Mouse (Mus musculus): Measurements from ENCODE around the gene Pou6f2. TPM values are rescaled to one million over a fixed set of nuclear protein-coding genes. Genes with fewer than 3 reads are reported as not detected.

Pou6f2 gene
- polyA plus RNA-seq, 1 experiment from 2014 or later, result 25.3 TPM

DNA sequence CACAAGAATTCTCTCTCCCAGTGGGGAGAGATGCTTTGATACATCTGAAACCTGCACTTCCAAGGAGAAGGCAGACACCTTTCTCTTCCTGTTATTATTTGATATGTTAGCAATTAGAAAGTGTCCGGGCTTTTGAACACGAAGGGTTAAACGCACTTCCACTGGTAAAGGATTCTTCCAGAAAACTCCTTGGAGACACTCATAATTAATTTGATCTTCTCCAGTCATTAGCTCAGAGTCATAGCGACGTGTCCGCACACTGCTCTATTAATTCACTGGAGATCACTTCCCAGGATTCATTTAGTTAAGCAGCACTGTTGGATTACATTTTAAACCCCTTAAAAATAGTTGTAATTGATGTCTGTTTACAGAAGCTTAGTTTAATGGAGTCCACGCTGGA, 88.5 kb downstream of the Pou6f2 start:
- H3K4me1 ChIP-seq (replicated peaks), result peaks cover 21% of the 10 kb centered on the region
- H3K9me3 ChIP-seq, result no peaks in the 10 kb centered on the region
- no peak overlapping the region for H3K4me3 ChIP-seq (replicated peaks)
- WGBS, result 40% methylated on average over 7 of the region's 7 CpGs
- ATAC-seq, result peak; percentile 66
- no peak overlapping the region for H3K9ac ChIP-seq (replicated peaks)
- no peak overlapping the region for H3K4me2 ChIP-seq (replicated peaks)
- no peaks in the 10 kb centered on the region for H3K27me3 ChIP-seq
- no peaks in the 10 kb centered on the region for H3K36me3 ChIP-seq
- H3K27ac ChIP-seq, result peak overlapping the region; percentile 27; the same call in 1 of the 2 replicates

DNA sequence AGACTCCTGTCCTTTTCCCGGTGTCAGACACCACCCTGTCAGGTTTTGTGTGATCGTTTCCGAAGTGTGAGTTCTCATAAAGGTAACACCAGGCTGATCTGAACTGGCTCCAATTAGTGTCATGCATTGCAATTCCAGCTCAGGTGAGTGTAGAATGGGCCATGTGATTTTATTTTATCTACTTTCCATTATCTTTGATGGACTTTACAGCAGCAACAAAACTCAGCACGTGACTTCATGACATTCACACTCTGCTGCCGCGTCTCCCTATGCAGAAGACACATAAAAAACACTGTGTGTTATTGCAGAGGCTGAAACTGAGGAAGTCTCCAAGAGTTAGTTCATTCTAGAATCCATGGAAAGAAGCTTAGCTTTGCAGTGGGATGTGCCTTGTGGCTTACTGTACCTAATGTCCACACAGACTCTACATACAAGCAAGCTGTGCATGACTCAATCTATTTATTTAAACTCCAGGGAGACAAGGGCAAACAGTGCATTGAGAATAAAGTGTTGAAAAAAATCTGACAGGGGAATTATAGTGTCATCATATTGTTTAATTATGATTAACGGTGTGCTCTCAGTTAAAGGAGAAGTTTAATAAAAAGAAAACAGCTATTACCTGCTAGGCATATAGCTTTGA, 90.9 kb downstream of the Pou6f2 start:
- no peak overlapping the region for H3K27ac ChIP-seq
- no peak overlapping the region for H3K4me3 ChIP-seq (replicated peaks)
- no peaks in the 10 kb centered on the region for H3K9me3 ChIP-seq
- no peaks in the 10 kb centered on the region for H3K27me3 ChIP-seq
- no peak for ATAC-seq
- H3K4me1 ChIP-seq (replicated peaks), result peaks cover 16% of the 10 kb centered on the region
- H3K9ac ChIP-seq (replicated peaks), result no peak overlapping the region
- H3K36me3 ChIP-seq, result no peaks in the 10 kb centered on the region
- H3K4me2 ChIP-seq (replicated peaks), result no peak overlapping the region
- 84% methylated on average over 7 of the region's 7 CpGs for WGBS

DNA sequence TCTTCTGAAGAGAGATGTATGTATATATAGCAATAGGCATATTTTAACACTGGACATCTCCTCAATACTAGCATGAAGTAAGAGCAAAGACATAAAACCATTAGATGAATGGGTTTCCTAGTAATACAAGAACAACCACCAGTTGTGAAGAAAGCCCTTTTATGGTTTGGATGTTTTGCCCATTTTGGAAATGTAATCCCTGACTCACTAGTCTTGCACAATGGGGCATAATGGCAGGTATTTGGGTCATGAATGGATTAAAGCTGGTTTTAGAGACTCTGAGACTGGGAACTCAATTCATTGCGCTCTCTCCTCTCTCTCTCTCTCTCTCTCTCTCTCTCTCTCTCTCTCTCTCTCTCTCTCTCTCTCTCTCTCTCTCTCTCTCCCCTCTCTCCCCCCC, 97.5 kb downstream of the Pou6f2 start:
- no peaks in the 10 kb centered on the region for H3K36me3 ChIP-seq
- no peak overlapping the region for H3K4me2 ChIP-seq (replicated peaks)
- no peak overlapping the region for H3K27ac ChIP-seq
- no peak for ATAC-seq
- H3K9me3 ChIP-seq, result no peaks in the 10 kb centered on the region
- H3K27me3 ChIP-seq, result no peaks in the 10 kb centered on the region
- H3K9ac ChIP-seq (replicated peaks), result no peak overlapping the region
- no peaks in the 10 kb centered on the region for H3K4me1 ChIP-seq (replicated peaks)
- 90% methylated on average over 1 of the region's 1 CpGs for WGBS
- H3K4me3 ChIP-seq (replicated peaks), result no peak overlapping the region

DNA sequence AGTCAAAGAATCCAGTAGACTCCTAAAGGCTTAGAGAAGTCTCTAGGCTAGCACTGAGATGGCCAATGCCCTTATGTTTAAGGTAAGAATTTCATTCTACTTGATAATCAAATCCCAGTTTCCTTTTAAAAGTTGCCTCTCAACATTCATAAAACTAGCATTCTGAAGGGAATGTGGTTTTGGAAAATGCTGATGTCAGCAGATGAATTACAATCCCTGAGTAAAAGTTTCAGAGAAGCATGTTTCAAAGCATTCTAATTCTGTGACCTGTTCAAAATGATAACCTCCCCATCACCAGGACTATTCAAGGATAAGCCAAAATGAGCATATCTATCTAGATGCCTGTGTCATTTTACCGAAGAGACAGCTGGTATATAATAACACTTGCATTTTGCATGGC, 104.0 kb downstream of the Pou6f2 start:
- Histone ChIP-seq H3K36me3 (no peaks in the 10 kb centered on the region), H3K9ac (replicated peaks) (no peak overlapping the region), H3K4me2 (replicated peaks) (no peak overlapping the region), H3K27ac (no peak overlapping the region), H3K9me3 (no peaks in the 10 kb centered on the region), H3K4me1 (replicated peaks) (no peaks in the 10 kb centered on the region), H3K27me3 (no peaks in the 10 kb centered on the region), H3K4me3 (replicated peaks) (no peak overlapping the region)
- no peak for ATAC-seq
- WGBS, result 85% methylated on average over 1 of the region's 1 CpGs

DNA sequence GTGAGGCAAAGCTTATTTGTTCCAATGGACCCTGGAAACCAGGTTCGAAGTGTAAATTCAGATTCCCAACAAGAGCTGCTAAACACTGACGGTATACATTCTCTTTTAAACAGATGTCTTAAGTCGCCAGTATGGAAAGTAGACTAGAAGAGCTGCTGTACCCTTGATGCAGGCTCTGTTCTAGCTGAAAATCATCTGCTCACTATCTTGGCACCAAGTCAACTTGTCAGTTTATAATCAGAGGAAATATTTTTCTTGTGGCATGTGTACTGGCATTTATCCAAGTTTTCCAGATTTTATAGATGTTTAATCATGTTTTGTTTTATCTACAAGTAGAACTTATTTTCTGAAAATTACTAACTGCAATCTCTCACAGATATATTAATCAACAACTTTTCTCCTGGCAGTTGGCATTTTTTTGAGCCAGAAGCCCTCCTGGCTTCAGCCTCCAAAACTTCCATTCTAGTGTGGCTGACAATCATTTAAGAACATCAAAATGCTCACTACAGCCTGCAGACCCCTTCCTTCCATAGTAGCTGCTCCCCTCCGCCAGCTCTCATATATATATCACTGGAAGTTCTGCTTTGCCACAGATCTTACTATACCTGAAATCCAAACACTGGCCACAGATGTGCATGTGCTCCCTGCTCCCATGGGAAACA, 107.1 kb downstream of the Pou6f2 start:
- Histone ChIP-seq H3K4me1 (replicated peaks) (no peaks in the 10 kb centered on the region), H3K9me3 (no peaks in the 10 kb centered on the region), H3K4me3 (replicated peaks) (no peak overlapping the region), H3K36me3 (no peaks in the 10 kb centered on the region), H3K27ac (no peak overlapping the region), H3K27me3 (no peaks in the 10 kb centered on the region), H3K9ac (replicated peaks) (no peak overlapping the region), H3K4me2 (replicated peaks) (no peak overlapping the region)
- ATAC-seq, result no peak
- 94% methylated on average over 4 of the region's 4 CpGs for whole genome bisulfite sequencing

DNA sequence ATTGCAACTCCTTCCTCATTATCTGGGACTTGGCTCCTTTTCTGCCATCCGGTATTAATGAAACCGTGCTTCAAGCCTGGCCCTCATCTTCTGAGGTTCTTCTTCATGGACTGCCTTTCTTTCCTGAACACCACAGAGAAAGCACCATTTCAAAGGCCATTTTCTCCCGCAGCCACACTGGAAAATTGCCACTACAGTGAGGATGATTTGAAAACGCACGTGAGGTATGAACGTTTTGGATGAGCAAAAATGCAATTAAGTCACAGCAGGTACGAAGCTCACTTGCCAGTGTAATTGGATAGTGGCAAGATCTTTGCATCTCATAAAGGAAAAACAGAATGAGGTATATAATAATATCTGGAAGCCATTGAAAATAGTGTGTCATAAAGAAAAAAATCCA, 110.0 kb downstream of the Pou6f2 start:
- no peak for ATAC-seq

DNA sequence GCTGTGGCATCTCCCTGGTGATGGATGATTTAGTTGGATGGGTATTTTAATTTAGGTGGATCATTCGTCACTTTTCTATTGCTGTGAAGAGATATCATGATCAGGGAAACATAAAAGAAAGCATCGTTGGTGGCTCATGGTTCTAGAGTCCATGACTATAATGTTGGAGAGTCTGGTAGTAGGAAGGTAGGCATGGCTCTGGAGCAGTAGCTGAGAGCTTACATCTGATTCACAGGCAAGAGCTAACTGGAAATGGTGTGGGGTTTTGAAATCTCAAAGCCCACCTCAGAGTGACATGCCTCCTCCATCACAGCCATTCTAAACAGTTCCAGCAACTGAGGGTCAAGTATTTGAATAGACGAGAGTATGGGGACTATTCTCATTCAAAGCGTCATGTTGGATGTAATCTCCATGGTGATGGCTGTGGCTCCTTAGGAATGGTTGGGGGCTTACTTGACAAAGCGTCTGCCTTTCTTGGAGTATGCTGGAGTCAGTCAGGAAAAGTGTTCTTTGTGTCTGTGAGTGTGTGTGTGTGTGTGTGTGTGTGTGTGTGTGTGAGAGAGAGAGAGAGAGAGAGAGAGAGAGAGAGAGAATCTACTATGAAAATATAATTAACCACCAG, 115.0 kb downstream of the Pou6f2 start:
- no peak overlapping the region for H3K4me3 ChIP-seq (replicated peaks)
- no peak overlapping the region for H3K27ac ChIP-seq
- no peak overlapping the region for H3K9ac ChIP-seq (replicated peaks)
- 22% methylated on average over 5 of the region's 5 CpGs for WGBS
- no peaks in the 10 kb centered on the region for H3K27me3 ChIP-seq
- no peaks in the 10 kb centered on the region for H3K36me3 ChIP-seq
- H3K9me3 ChIP-seq, result no peaks in the 10 kb centered on the region
- peaks cover 26% of the 10 kb centered on the region for H3K4me1 ChIP-seq (replicated peaks)
- ATAC-seq, result peak; percentile 76
- H3K4me2 ChIP-seq (replicated peaks), result no peak overlapping the region

More for the DNA sequence above, 110.0 kb downstream of the Pou6f2 start:
- Histone ChIP-seq H3K27me3 (no peaks in the 10 kb centered on the region), H3K9ac (replicated peaks) (no peak overlapping the region), H3K27ac (no peak overlapping the region), H3K9me3 (no peaks in the 10 kb centered on the region), H3K4me3 (replicated peaks) (no peak overlapping the region), H3K4me1 (replicated peaks) (peaks cover 4% of the 10 kb centered on the region), H3K4me2 (replicated peaks) (no peak overlapping the region), H3K36me3 (no peaks in the 10 kb centered on the region)
- 88% methylated on average over 7 of the region's 7 CpGs for WGBS

DNA sequence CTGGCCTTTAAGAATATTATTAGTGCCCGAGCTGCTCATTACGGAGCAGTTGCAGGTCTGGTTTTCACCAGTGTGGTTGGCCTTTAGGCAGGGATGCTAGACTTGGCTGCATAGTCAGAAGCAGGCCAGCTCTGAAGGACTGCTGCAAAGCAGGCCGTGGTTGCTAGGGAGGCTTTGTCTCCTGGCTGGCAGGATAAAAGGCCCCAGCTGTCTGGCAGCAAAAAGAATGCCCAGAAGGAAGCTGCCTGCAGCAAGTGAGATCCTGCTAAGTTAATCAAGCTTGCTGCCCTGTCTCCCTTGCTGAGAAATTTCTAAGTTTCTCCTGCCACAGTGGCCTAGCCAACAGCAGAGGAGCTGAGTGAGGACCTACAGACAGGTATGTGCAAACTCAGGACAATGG, 116.4 kb downstream of the Pou6f2 start:
- H3K4me3 ChIP-seq (replicated peaks), result no peak overlapping the region
- 11% methylated on average over 3 of the region's 3 CpGs for WGBS
- H3K4me1 ChIP-seq (replicated peaks), result peaks cover 26% of the 10 kb centered on the region
- no peak overlapping the region for H3K4me2 ChIP-seq (replicated peaks)
- H3K9ac ChIP-seq (replicated peaks), result no peak overlapping the region; the same call in 1 of the 2 replicates
- peak overlapping the region; percentile 84 for H3K27ac ChIP-seq
- no peaks in the 10 kb centered on the region for H3K27me3 ChIP-seq
- ATAC-seq, result peak; percentile 93
- no peaks in the 10 kb centered on the region for H3K9me3 ChIP-seq
- H3K36me3 ChIP-seq, result no peaks in the 10 kb centered on the region

DNA sequence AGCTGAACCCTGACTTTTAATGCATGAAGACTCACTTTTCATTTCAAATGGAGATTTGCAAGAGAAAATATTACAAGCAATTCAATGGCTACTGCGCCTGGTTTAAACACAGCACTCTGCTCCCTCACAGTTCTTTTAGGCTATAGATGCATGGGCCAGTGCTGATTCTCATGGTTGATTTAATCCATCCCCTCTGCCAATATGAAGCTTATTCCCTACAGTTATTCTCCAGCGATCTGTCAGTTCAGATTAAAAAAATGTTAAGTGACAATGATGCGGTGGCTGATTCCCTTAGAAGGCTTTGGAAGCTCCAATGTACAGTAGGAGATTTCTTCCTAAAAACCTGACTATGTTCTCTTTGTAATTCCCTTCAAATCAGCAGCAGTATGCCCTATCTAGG, 144.4 kb downstream of the Pou6f2 start:
- Histone ChIP-seq H3K4me1 (replicated peaks) (no peaks in the 10 kb centered on the region), H3K36me3 (no peaks in the 10 kb centered on the region), H3K9me3 (no peaks in the 10 kb centered on the region), H3K4me2 (replicated peaks) (no peak overlapping the region), H3K27ac (no peak overlapping the region), H3K27me3 (no peaks in the 10 kb centered on the region), H3K4me3 (replicated peaks) (no peak overlapping the region), H3K9ac (replicated peaks) (no peak overlapping the region)
- no peak for ATAC-seq
- 75% methylated on average over 3 of the region's 3 CpGs for WGBS

DNA sequence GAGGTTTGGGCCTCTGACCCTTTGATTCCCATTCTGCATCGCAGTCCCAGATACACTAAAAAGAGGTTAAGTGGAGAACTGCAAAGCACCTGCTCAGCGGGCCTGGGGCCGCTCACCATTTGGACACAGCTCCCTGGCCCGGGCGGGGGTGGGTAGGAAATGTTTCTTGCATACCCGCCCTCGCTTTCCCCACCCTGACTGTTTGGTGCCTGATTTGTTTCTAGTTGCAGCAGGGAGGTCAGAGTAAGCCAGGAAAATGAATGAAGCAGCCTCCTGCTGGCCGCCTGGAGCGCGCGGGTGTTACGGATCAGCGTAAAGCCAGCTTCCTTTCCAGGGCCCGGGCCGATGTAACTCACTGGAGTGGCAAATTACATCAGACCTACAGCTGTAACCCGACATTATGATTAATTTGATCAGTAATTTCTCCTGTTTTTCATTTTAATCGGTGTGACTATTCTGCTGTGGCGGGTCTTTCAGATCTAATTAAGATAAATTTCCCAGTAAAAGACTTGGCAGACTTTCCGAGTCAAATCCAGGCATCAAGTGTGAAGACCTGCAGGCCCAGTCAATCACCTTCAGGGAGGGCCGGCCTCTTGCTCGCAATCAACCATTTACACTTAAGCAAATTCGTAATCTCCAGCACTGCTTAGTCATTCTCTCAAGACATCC, 178.8 kb downstream of the Pou6f2 start:
- H3K4me1 ChIP-seq (replicated peaks), result peaks cover 9% of the 10 kb centered on the region
- peak overlapping the region; percentile 48 for H3K27ac ChIP-seq
- H3K4me2 ChIP-seq (replicated peaks), result peak overlapping the region; percentile 50
- 3% methylated on average over 22 of the region's 22 CpGs for WGBS
- 0 out of 2 replicates have a peak overlapping the region, but pooled peaks have one; percentile 9 for H3K4me3 ChIP-seq (replicated peaks)
- peak overlapping the region; percentile 10; the same call in 1 of the 2 replicates for H3K9ac ChIP-seq (replicated peaks)
- no peaks in the 10 kb centered on the region for H3K36me3 ChIP-seq
- peak; percentile 92 for ATAC-seq
- H3K9me3 ChIP-seq, result no peaks in the 10 kb centered on the region
- H3K27me3 ChIP-seq, result 0 out of 2 replicates have a peak, but pooled peaks cover 3% of the 10 kb centered on the region

DNA sequence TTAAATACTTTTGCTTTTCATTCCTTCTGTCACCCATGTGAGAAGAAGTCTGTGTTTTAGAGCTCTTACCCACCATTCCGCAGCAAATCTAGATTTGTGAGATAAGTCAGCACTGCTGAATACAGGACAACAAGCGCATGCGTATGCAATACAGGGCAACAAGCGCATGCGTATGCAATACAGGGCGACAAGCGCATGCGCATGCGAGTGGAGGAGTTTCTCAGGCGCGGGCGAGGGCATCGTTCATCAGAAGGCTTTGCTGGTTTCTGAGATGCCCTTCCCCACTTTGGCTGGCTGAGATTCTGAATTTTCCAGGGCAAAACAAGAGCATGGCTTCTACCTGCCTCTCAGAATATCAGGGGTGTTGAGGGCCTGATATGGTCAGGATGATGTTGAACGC, 186.2 kb downstream of the Pou6f2 start:
- Histone ChIP-seq H3K4me1 (replicated peaks) (no peaks in the 10 kb centered on the region), H3K27me3 (no peaks in the 10 kb centered on the region), H3K27ac (no peak overlapping the region), H3K4me3 (replicated peaks) (no peak overlapping the region), H3K9ac (replicated peaks) (no peak overlapping the region), H3K4me2 (replicated peaks) (no peak overlapping the region), H3K9me3 (no peaks in the 10 kb centered on the region), H3K36me3 (no peaks in the 10 kb centered on the region)
- ATAC-seq, result no peak
- 95% methylated on average over 14 of the region's 14 CpGs for WGBS

All from midbrain, embryonic 13.5 days (tissue).